Mouse (Mus musculus) hindbrain, embryonic 11.5 days (tissue): ENCODE results near the gene Vmn1r232. TPM values are rescaled to one million over a fixed set of nuclear protein-coding genes. Genes with fewer than 3 reads are reported as not detected.

Source experiments
- ATAC-seq: fragments of 200-750 bp; cut with Nextera tagmentation; 2 replicates; pipeline ENCODE4 v1.8.0; 2017; ENCODE audit warnings: mild to moderate bottlenecking, moderate TSS enrichment, moderate library complexity; ENCODE audit not compliant: low FRiP score
- DNase-seq: peaks from one replicate; pipeline ENCODE4 v3.0.0-alpha.2; 2015; ENCODE audit warnings: low spot score
- H3K27ac ChIP-seq: fragments of 300-500 bp; sonication (generic); 2 replicates; pipeline ENCODE4 v1.5.1; 2014; ENCODE audit warnings: mild to moderate bottlenecking, low read depth, low read length
- H3K27me3 ChIP-seq: fragments of 300-500 bp; sonication (generic); 2 replicates; pipeline ENCODE4 v1.6.1; 2014; ENCODE audit warnings: mild to moderate bottlenecking, low read length, moderate library complexity, mixed read lengths; ENCODE audit not compliant: control insufficient read depth, insufficient read depth
- H3K36me3 ChIP-seq: fragments of 300-500 bp; sonication (generic); 2 replicates; pipeline ENCODE4 v1.6.1; 2014; ENCODE audit warnings: mild to moderate bottlenecking, low read length, moderate library complexity, mixed read lengths; ENCODE audit not compliant: control insufficient read depth, insufficient read depth
- H3K4me1 ChIP-seq: fragments of 300-500 bp; sonication (generic); replicated peaks from 2 replicates; pipeline ENCODE4 v1.6.1; 2014; ENCODE audit warnings: low read length, mixed read lengths; ENCODE audit not compliant: control insufficient read depth, insufficient read depth
- H3K4me2 ChIP-seq: fragments of 300-500 bp; sonication (generic); replicated peaks from 2 replicates; pipeline ENCODE4 v1.6.1; 2014; ENCODE audit warnings: mild to moderate bottlenecking, low read depth, low read length
- H3K4me3 ChIP-seq: fragments of 300-500 bp; sonication (generic); 2 replicates; pipeline ENCODE4 v1.5.1; 2014; ENCODE audit warnings: low read depth, low read length
- H3K9ac ChIP-seq: fragments of 300-500 bp; sonication (generic); 2 replicates; pipeline ENCODE4 v1.6.1; 2014; ENCODE audit warnings: low read depth, low read length
- H3K9me3 ChIP-seq: fragments of 300-500 bp; sonication (generic); 2 replicates; pipeline ENCODE4 v1.6.1; 2016; ENCODE audit warnings: low read length; ENCODE audit not compliant: control insufficient read depth
- WGBS: fragments of 180-500 bp; shearing (Covaris S2); extraction: QIAGEN DNeasy Blood & Tissue Kit; methylation state at CpG from one replicate; pipeline ENCODE4 v1.1.7; 2014; 5-methylcytosine and 5-hydroxymethylcytosine counted together
- polyA plus RNA-seq: library from polyadenylated mRNA; unstranded; fragments of >200 nt; fragmentation: Nextera tagmentation; extraction: Ambion mirVana; gene quantifications from 2 replicates; pipeline ENCODE4 v1.2.1, GENCODE M21; 2014

The Vmn1r232 gene
- not detected in 2 replicates for polyA plus RNA-seq

- H3K4me3 ChIP-seq = no peak within 1 kb of the TSS
- H3K9ac ChIP-seq = no peak within 1 kb of the TSS
- H3K27ac ChIP-seq = no peak within 1 kb of the TSS
- no peak for DNase-seq
- H3K36me3 ChIP-seq = no peaks in the 10 kb centered on the region
- no peaks in the 10 kb centered on the region for H3K27me3 ChIP-seq
- 70% methylated on average over 1 of the region's 1 CpGs for WGBS
- H3K9me3 ChIP-seq = no peaks in the 10 kb centered on the region
- H3K4me2 ChIP-seq = no peak within 1 kb of the TSS
- no peak for ATAC-seq
- H3K4me1 ChIP-seq = no peaks in the 10 kb centered on the region
These were observed at the start of gene Vmn1r232 for GRCm38 (mm10) chr17:20919614-20920013. Vmn1r232 (minus strand) TSS chr17:20919714.

GRCm38 (mm10) chr17:20966681-20967080 is 47.2 kb upstream of the Vmn1r232 start:
- Histone ChIP-seq H3K4me2 (no peak overlapping the region), H3K9me3 (no peaks in the 10 kb centered on the region), H3K27ac (no peak overlapping the region), H3K4me3 (no peak overlapping the region), H3K36me3 (peaks cover 21% of the 10 kb centered on the region), H3K9ac (no peak overlapping the region), H3K27me3 (no peaks in the 10 kb centered on the region), H3K4me1 (no peaks in the 10 kb centered on the region)
- ATAC-seq (no peak), DNase-seq (no peak)

- 87% methylated on average over 4 of the region's 4 CpGs for WGBS
- H3K9ac ChIP-seq = no peak overlapping the region
- H3K9me3 ChIP-seq = no peaks in the 10 kb centered on the region
- no peak for ATAC-seq
- H3K4me2 ChIP-seq = no peak overlapping the region
- H3K27me3 ChIP-seq = no peaks in the 10 kb centered on the region
- DNase-seq = no peak
- H3K36me3 ChIP-seq = peaks cover 29% of the 10 kb centered on the region
- H3K4me1 ChIP-seq = no peaks in the 10 kb centered on the region
- H3K4me3 ChIP-seq = no peak overlapping the region
- H3K27ac ChIP-seq = no peak overlapping the region
These were observed 45.9 kb upstream of the Vmn1r232 start for GRCm38 (mm10) chr17:20965421-20965820.

GRCm38 (mm10) chr17:20960386-20960785 is 40.9 kb upstream of the Vmn1r232 start:
- Histone ChIP-seq H3K36me3 (peaks cover 46% of the 10 kb centered on the region), H3K27ac (no peak overlapping the region), H3K4me3 (no peak overlapping the region), H3K9ac (no peak overlapping the region), H3K4me2 (no peak overlapping the region), H3K4me1 (no peaks in the 10 kb centered on the region), H3K9me3 (no peaks in the 10 kb centered on the region), H3K27me3 (no peaks in the 10 kb centered on the region)
- ATAC-seq (no peak), DNase-seq (no peak)
- WGBS = 95% methylated on average over 5 of the region's 5 CpGs

GRCm38 (mm10) chr17:20946636-20947035 is 27.1 kb upstream of the Vmn1r232 start:
- Histone ChIP-seq H3K9ac (peak overlapping the region; percentile 78; the same call in 1 of the 2 replicates), H3K27me3 (no peaks in the 10 kb centered on the region), H3K27ac (no peak overlapping the region), H3K9me3 (no peaks in the 10 kb centered on the region), H3K36me3 (no peaks in the 10 kb centered on the region), H3K4me3 (peak overlapping the region; percentile 78), H3K4me1 (no peaks in the 10 kb centered on the region), H3K4me2 (peak overlapping the region; percentile 77)
- no peak for DNase-seq
- no peak for ATAC-seq

- H3K9ac ChIP-seq = peak overlapping the region; percentile 78
- peak overlapping the region; percentile 91 for H3K27ac ChIP-seq
- ATAC-seq (no peak), DNase-seq (peak; percentile 35)
- no peaks in the 10 kb centered on the region for H3K4me1 ChIP-seq
- H3K27me3 ChIP-seq = no peaks in the 10 kb centered on the region
- WGBS = 1% methylated on average over 13 of the region's 13 CpGs
- no peaks in the 10 kb centered on the region for H3K36me3 ChIP-seq
- peak overlapping the region; percentile 78 for H3K4me3 ChIP-seq
- no peaks in the 10 kb centered on the region for H3K9me3 ChIP-seq
- peak overlapping the region; percentile 77 for H3K4me2 ChIP-seq
These were observed 26.6 kb upstream of the Vmn1r232 start for GRCm38 (mm10) chr17:20946026-20946565.

- WGBS = under 1% methylated on average over 68 of the region's 69 CpGs
- peak within 1 kb of the TSS; percentile 78 for H3K9ac ChIP-seq
- H3K36me3 ChIP-seq = no peaks in the 10 kb centered on the region
- no peaks in the 10 kb centered on the region for H3K9me3 ChIP-seq
- no peaks in the 10 kb centered on the region for H3K4me1 ChIP-seq
- ATAC-seq (peak; percentile 99), DNase-seq (peak; percentile 98)
- peak within 1 kb of the TSS; percentile 77 for H3K4me2 ChIP-seq
- peak within 1 kb of the TSS; percentile 91 for H3K27ac ChIP-seq
- peak within 1 kb of the TSS; percentile 78 for H3K4me3 ChIP-seq
- no peaks in the 10 kb centered on the region for H3K27me3 ChIP-seq
These were observed 25.7 kb upstream of the Vmn1r232 start, which contains the start of gene Ppp2r1a for GRCm38 (mm10) chr17:20944985-20945891. Ppp2r1a (plus strand) TSS chr17:20945311.

- H3K4me1 ChIP-seq = no peaks in the 10 kb centered on the region
- ATAC-seq = no peak
- peak overlapping the region; percentile 59 for H3K9ac ChIP-seq
- H3K36me3 ChIP-seq = no peaks in the 10 kb centered on the region
- H3K9me3 ChIP-seq = no peaks in the 10 kb centered on the region
- peak overlapping the region; percentile 78 for H3K4me3 ChIP-seq
- DNase-seq = no peak
- H3K27ac ChIP-seq = peak overlapping the region; percentile 76
- no peaks in the 10 kb centered on the region for H3K27me3 ChIP-seq
- 59% methylated on average over 3 of the region's 3 CpGs for WGBS
- H3K4me2 ChIP-seq = peak overlapping the region; percentile 39
These were observed 24.7 kb upstream of the Vmn1r232 start for GRCm38 (mm10) chr17:20944226-20944625.
